Mouse (Mus musculus) frontal cortex, postnatal 25 days (tissue): ENCODE results near the gene Rem2.
A peak's percentile ranks its signal among the peaks of the same experiment; 100 is the strongest.

Source experiments
- DNase-seq, 2 experiments: peaks; one replicate each; pipeline ENCODE4 v3.0.0; 2022; ENCODE audit warnings: low spot score in 2 of 2

Gene Rem2

DNA sequence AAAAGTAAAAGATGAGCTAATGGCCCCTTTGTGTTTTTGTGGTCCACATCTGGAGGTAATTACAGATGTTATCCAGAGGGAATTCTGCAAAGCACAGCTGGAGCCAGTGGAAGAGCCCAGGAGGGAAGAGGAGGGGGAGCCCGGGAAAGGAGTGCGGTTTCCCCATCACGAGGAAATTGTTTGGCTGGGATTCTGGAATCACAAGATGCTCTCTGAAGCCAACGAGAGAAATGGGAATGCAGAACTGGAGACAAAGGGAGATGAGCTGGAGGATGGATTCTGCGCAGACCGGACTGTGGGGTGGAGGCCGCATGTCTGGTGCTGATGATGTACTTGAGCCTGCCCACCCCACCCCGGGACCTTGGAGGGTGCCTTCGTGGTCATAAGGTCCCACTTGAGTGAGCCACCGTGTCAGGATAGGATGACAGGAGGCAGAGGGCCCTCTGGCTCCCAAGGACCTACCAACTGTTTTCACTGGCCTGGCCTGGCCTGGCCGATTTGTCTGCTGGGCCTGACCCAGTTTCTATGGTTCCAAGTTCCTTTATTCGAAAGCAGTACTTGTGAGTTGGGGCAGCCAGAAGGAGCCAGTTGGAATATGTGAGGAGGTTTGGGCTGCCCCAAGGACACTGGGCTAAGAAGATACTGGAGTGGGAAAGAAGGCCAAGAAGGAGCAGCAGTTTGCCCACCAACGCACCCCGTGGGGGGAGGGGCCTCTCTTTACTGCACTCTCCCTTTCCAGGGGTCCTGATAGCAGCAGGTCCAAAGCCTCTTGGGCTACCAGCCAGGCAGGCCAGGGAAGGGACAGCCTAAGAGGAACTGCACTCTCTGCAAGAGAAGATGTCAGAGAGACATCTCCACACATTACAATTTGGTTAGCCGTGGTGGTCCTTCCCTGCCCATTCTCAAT is 31.9 kb upstream of the Rem2 start:
- no peak for DNase-seq

DNA sequence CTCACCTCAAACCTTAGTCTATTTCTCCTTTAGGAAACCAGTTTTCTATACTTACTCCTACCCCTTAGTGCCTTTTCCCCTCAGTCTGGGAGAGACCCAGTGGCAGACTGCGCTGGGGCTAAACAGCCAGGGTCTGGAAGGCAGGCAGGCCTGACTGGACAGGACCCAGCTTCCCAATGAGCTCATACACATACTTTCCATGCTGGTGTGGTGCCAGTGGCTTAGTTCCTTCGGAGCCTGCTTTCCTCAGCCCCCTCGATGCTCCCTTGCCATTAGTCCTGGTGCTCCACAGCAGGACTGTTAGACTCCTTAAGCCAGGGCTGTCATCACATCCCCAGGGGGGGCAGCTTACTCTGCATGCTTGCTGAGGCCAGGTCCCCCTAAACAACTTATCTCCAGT is 30.4 kb upstream of the Rem2 start:
- DNase-seq, result no peak

DNA sequence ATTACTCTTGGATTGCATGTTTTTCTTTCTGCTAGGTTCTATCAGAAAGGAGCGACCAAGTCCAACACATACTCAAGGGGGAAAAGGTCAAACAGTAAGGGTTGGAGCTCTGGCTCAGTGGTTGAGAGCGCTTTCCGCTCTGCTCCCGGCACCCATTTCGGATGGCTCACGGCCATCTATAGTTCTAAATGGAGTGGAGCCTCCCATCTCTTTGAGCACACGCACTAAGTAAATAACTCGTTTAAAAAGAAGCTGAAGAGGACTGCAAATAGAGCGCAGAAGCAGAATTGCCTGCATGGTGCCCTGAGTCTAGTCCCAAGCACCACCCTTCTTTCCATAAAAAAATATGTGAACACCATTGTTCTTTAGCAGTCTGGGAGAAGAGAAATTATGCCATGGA is 22.3 kb upstream of the Rem2 start:
- DNase-seq, result no peak

DNA sequence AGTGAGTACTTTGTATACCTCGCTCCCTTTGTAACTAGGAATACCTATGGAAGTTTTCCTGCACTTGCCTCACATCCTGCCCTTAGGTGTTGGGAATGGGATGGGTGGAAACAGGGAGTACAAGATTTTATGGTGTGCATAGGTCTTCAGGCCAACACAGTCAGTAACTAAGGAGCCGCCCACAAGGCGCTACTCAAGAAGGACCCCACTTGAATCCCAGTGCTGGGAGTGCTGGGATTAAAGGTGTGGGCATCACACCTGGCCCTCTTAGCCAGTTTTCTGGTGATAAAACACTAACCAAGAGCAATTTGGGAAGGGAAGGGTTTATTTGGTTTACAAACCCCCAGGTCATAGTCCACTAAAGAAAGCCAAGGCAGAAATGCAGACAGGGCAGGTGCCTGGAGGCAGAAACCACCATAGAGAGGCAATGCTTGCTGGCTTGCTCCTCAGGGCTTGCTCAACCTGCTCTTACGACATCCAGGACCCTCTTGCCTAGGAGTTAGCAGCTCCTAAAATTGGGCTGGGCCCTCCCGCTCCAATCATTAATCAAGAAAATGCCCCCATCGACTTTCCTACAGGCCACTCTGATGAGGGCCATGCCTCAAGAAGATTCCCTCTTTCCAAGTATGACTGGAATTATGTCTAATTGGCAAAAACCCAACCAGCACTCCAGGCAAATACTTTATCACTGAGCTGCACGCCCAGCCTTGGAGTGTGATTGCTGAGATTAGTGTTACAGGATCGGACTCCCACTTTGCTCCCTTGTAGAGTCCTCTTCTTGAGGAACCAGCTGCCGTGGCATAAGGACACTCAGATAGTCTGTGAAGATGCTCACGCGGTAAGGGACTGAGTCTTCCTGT is 21.0 kb upstream of the Rem2 start:
- DNase-seq, result no peak

GRCm38 (mm10) chr14:54457907-54458569 is 17.9 kb upstream of the Rem2 start:
- DNase-seq, result no peak

- DNase-seq, result no peak
These were observed 13.8 kb upstream of the Rem2 start for GRCm38 (mm10) chr14:54462146-54462545.

GRCm38 (mm10) chr14:54463108-54463958 is 12.6 kb upstream of the Rem2 start:
- peak in 1 of 2 experiments; percentile 22 for DNase-seq

DNA sequence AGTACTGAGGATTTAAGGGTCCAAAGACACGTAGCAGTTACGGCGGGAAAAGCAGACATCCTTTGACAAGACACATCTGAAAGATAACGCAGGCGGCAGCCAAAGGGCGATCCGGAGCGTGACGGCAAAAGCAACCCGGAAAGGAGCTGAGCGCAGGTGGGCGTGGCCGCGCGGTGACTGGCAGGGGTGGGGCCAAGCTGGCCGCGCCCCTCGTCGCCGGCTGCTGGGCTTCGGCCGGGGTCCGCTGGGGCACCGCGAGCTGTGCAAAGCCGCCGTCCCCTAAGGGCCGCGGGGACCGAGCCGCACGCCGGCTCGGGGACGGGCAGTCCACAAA is 12.0 kb upstream of the Rem2 start, which contains the start of gene Lrp10:
Gene Lrp10 (plus strand): TSS at position 179 of the 334 bp plus-strand sequence.
- DNase-seq, result peak; percentile 60 to 76

DNA sequence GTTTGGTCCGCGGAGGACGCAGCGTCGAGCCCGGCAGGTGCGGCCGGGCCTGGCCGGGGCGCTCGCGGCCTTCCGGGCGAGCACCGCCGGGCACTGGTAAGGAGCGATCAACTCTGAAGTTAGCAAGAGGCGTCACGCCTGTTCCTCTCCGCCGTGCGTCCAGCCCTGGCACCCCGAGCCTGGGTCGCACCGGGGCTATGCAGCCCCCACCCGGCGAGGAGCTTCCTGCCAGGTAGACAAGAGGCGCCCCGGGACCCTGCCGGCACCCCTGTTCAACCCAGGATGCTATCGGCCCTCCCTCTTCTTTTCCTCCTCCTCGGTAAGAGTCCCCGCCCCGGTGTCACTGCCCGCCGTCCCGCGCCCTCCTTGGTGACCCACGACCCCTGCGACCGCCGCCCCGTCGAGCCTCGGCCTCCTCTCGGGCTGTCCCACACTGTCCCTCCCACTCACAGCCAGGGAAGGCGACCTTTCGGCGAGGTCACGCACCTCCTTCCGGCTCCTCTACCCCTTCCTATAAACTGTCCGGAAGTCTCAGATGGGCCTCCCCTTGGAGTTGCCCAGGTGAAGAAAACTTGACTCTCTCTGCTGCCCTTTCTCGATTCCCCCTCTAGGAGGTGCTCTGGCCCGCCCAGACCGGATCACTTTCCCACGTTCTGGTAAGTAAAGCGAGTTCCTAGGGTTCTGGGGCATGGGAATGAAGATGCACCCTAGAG is 11.5 kb upstream of the Rem2 start:
- DNase-seq, result peak in 1 of 2 experiments; percentile 19

- DNase-seq, result no peak
These were observed 4.4 kb upstream of the Rem2 start for GRCm38 (mm10) chr14:54471467-54471866.

DNA sequence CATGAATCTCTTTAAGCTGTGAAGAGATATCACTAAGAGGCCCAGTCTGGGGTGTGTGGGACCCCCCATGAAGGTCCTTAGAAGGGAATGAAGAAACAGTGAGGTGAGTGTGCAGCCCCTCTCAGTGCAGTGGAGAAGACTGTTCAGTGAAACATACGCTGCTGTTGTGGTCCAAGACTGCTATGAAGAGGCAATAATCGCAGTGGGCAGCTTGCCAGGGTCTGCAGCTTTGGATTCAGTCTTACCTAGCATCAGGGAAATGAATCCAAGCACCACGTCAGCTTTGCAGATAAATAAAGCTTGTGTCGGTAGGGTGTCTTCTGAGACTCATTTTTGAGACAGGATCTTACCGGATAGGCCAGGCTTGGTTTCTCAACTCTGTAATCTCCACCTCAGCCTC is 3.2 kb upstream of the Rem2 start:
- no peak for DNase-seq

GRCm38 (mm10) chr14:54474744-54475143 is 1.2 kb upstream of the Rem2 start:
- DNase-seq, result no peak

- no peak for DNase-seq
These were observed 1.4 kb downstream of the Rem2 start for GRCm38 (mm10) chr14:54477172-54477909.

DNA sequence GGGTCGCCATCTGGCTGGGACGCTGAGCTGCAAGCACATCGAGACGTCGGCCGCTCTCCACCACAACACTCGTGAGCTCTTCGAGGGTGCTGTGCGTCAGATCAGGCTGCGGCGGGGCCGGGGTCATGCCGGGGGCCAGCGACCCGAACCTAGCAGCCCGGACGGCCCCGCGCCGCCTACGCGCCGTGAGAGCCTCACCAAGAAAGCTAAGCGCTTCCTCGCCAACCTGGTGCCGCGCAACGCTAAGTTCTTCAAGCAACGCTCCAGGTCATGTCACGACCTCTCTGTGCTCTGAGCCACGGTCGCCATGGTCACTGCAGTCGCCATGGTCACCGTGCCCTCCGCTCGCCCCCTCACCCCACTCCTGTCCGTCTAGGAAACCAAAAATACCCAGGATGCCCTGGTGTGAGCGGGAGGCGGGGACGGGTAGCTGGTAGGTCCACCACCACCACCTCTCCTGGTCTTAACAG is 3.6 kb downstream of the Rem2 start:
- no peak for DNase-seq

DNA sequence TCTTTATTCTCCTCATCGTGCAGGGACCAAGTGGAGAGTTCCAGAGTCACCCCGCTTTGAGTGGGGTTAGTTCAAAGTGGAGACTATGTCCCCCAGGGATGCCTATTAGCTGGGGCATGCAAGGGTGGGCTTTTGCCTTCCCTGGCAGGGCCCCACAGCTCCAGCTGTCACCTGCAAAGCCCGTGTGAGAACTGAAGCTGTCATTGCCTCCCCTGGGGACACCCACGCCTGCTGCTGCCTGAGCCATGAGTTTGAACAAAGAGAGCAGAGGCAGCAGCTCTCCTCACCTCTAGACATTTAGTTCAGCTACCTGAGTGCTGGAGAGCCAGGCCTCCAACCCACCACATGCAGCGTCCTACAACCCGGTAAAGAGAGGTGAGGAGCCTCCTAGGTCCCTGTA is 4.8 kb downstream of the Rem2 start:
- DNase-seq, result no peak

DNA sequence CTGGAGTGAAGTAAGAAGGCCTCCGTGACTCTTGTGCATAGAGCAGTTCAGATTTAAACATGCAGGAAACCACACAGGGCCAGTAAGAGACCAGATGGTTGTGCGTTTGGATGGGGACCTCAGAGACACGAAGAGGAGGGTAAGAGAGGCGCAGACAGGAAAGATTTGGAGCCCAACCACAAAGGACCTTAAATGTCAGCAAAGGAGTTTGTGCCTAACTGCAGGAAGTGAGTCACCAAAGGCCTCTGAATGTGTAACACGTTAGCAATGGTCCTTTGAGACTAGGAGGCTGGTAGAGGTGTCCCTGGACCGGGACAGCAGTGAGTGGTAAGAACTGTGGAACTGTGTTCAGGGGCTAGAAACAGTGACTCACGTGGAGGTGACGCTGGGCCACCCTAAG is 5.5 kb downstream of the Rem2 start:
- DNase-seq, result no peak

GRCm38 (mm10) chr14:54482498-54482897 is 6.6 kb downstream of the Rem2 start:
- DNase-seq, result no peak

DNA sequence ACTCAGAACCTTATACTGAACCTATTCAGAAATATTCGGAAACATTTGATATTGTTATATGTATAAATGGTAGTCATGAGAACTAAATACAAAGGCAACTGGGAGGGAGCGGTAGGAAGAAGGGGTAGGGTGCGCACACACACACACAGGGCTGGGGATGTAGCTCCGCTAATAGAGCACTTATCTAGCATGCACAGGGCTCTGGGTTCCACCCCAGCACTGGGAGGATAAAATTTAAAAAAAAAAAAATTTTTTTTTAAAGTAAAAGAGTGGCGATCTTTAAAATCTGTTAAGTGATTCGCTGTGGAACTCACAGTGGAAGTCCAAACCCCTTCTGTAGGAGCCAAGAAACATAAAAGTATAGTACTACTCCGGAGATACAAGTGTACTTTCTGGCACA is 10.0 kb downstream of the Rem2 start:
- no peak for DNase-seq

GRCm38 (mm10) chr14:54487732-54488131 is 11.8 kb downstream of the Rem2 start:
- no peak for DNase-seq

DNA sequence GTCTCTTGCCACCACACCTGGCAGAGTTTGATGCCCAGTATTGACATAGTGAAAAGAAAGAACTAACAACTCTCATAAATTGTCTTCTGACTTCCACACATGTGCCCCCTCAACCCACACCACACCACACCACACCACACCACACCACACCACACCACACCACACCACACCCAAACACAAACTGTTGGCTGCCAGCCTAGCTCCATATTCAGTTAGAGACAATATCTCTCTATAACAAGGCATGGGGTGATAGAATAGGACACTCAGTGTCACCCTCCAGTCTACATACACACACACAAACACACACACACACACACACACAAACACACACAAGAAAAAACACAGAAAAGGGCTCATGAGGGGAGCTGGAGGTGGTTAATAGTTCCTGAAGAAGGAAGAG is 12.4 kb downstream of the Rem2 start:
- no peak for DNase-seq
